Mouse (Mus musculus) heart, embryonic 16.5 days (tissue): ENCODE measurements around the gene Tnpo3. TPM values are rescaled to one million over a fixed set of nuclear protein-coding genes. Genes with fewer than 3 reads are reported as not detected.

Experiments used
- ATAC-seq: fragments of 200-750 bp; cut with Nextera tagmentation; replicated peaks from 2 replicates; pipeline ENCODE4 v1.8.0; 2017; ENCODE audit warnings: moderate number of reproducible peaks; ENCODE audit not compliant: insufficient read depth, low FRiP score; ENCODE audit errors: extremely low read depth
- H3K27ac ChIP-seq: fragments of 300-500 bp; sonication (generic); 2 replicates; pipeline ENCODE4 v1.5.1; 2014; ENCODE audit warnings: mild to moderate bottlenecking, low read length, control low read depth, moderate library complexity
- H3K27me3 ChIP-seq: fragments of 300-500 bp; sonication (generic); 2 replicates; pipeline ENCODE4 v1.6.1; 2014; ENCODE audit warnings: low read length, mixed read lengths; ENCODE audit not compliant: control insufficient read depth, insufficient read depth
- H3K36me3 ChIP-seq: fragments of 300-500 bp; sonication (generic); 2 replicates; pipeline ENCODE4 v1.6.1; 2014; ENCODE audit not compliant: control insufficient read depth, insufficient read depth
- H3K4me1 ChIP-seq: fragments of 300-500 bp; sonication (generic); 2 replicates; pipeline ENCODE4 v1.6.1; 2014; ENCODE audit warnings: low read length, mixed read lengths; ENCODE audit not compliant: control insufficient read depth, insufficient read depth
- H3K4me2 ChIP-seq: fragments of 300-500 bp; sonication (generic); 2 replicates; pipeline ENCODE4 v1.6.1; 2014; ENCODE audit warnings: low read depth, mild to moderate bottlenecking, control low read depth, low read length
- H3K4me3 ChIP-seq: fragments of 300-500 bp; sonication (generic); 2 replicates; pipeline ENCODE4 v1.5.1; 2014; ENCODE audit warnings: mild to moderate bottlenecking, control low read depth, low read length
- H3K9ac ChIP-seq: fragments of 300-500 bp; sonication (generic); 2 replicates; pipeline ENCODE4 v1.6.1; 2014; ENCODE audit warnings: low read length, control low read depth
- H3K9me3 ChIP-seq: fragments of 300-500 bp; sonication (generic); replicated peaks from 2 replicates; pipeline ENCODE4 v1.6.1; 2016; ENCODE audit warnings: low read length; ENCODE audit not compliant: control insufficient read depth
- WGBS: fragments of 180-500 bp; shearing (Covaris S2); extraction: QIAGEN DNeasy Blood & Tissue Kit; methylation state at CpG from one replicate; pipeline ENCODE4 v1.1.7; 2014; 5-methylcytosine and 5-hydroxymethylcytosine counted together
- polyA plus RNA-seq: library from polyadenylated mRNA; unstranded; fragments of >200 nt; fragmentation: Nextera tagmentation; extraction: Ambion mirVana; gene quantifications from 2 replicates; pipeline ENCODE4 v1.2.1, GENCODE M21; 2015

The Tnpo3 gene
- polyA plus RNA-seq, 1 experiment from 2014 or later = 63.5 TPM

GRCm38 (mm10) chr6:29557112-29557511, 52.6 kb downstream of the Tnpo3 start:
- no peak overlapping the region for H3K4me3 ChIP-seq
- no peaks in the 10 kb centered on the region for H3K27me3 ChIP-seq
- no peaks in the 10 kb centered on the region for H3K4me1 ChIP-seq
- no peaks in the 10 kb centered on the region for H3K9me3 ChIP-seq
- 93% methylated on average over 2 of the region's 2 CpGs for WGBS
- no peak overlapping the region for H3K27ac ChIP-seq
- H3K36me3 ChIP-seq = peaks cover 44% of the 10 kb centered on the region
- H3K9ac ChIP-seq = no peak overlapping the region
- H3K4me2 ChIP-seq = no peak overlapping the region
- no peak for ATAC-seq

GRCm38 (mm10) chr6:29552526-29552925, 57.2 kb downstream of the Tnpo3 start:
- Histone ChIP-seq H3K4me2 (no peak overlapping the region), H3K4me1 (no peaks in the 10 kb centered on the region), H3K27ac (no peak overlapping the region), H3K9me3 (no peaks in the 10 kb centered on the region), H3K36me3 (peaks cover 44% of the 10 kb centered on the region), H3K27me3 (no peaks in the 10 kb centered on the region), H3K9ac (no peak overlapping the region), H3K4me3 (no peak overlapping the region)
- WGBS = 86% methylated on average over 2 of the region's 2 CpGs
- ATAC-seq = no peak

- no peak for ATAC-seq
- H3K9me3 ChIP-seq = peaks cover 3% of the 10 kb centered on the region; the same call in 1 of the 2 replicates
- H3K36me3 ChIP-seq = peaks cover 55% of the 10 kb centered on the region
- no peaks in the 10 kb centered on the region for H3K27me3 ChIP-seq
- WGBS = 83% methylated on average over 1 of the region's 1 CpGs
- H3K27ac ChIP-seq = no peak overlapping the region
- no peaks in the 10 kb centered on the region for H3K4me1 ChIP-seq
- no peak overlapping the region for H3K4me2 ChIP-seq
- H3K4me3 ChIP-seq = no peak overlapping the region
- no peak overlapping the region for H3K9ac ChIP-seq
Measured at GRCm38 (mm10) chr6:29548086-29548485, 61.6 kb downstream of the Tnpo3 start.

DNA sequence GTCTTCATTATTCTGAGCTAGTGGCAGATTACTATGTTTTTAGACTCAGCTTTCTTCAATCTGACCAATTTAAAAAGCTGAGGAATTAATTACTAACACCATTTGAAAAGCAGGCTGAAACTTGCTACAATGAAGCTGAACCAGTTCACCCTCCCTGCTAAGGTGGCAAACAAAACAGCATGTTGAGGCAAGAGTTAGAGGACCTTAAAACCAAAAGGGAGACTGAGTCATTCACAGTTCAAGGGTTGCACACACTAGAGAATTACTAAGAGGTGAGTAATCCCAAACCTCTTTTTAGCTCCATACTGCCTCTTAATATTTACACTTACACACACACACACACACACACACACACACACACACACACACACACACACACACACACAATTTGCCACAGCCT, 62.1 kb downstream of the Tnpo3 start:
- H3K4me3 ChIP-seq = no peak overlapping the region
- no peaks in the 10 kb centered on the region for H3K27me3 ChIP-seq
- no peak overlapping the region for H3K9ac ChIP-seq
- H3K9me3 ChIP-seq = peaks cover 3% of the 10 kb centered on the region; the same call in 1 of the 2 replicates
- no peak overlapping the region for H3K27ac ChIP-seq
- ATAC-seq = no peak
- peaks cover 60% of the 10 kb centered on the region for H3K36me3 ChIP-seq
- no peak overlapping the region for H3K4me2 ChIP-seq
- no peaks in the 10 kb centered on the region for H3K4me1 ChIP-seq

GRCm38 (mm10) chr6:29545611-29546010, 64.1 kb downstream of the Tnpo3 start:
- ATAC-seq = no peak
- WGBS = 91% methylated on average over 2 of the region's 2 CpGs
- no peaks in the 10 kb centered on the region for H3K27me3 ChIP-seq
- H3K9ac ChIP-seq = no peak overlapping the region
- no peak overlapping the region for H3K4me3 ChIP-seq
- H3K4me1 ChIP-seq = no peaks in the 10 kb centered on the region
- H3K9me3 ChIP-seq = peaks cover 3% of the 10 kb centered on the region; the same call in 1 of the 2 replicates
- no peak overlapping the region for H3K27ac ChIP-seq
- peaks cover 48% of the 10 kb centered on the region for H3K36me3 ChIP-seq
- H3K4me2 ChIP-seq = no peak overlapping the region

GRCm38 (mm10) chr6:29540956-29541355, 68.7 kb downstream of the Tnpo3 start:
- Histone ChIP-seq H3K9me3 (peaks cover 3% of the 10 kb centered on the region; the same call in 1 of the 2 replicates), H3K4me2 (no peak overlapping the region), H3K27ac (no peak overlapping the region), H3K9ac (no peak overlapping the region), H3K27me3 (no peaks in the 10 kb centered on the region), H3K36me3 (peaks cover 40% of the 10 kb centered on the region), H3K4me3 (no peak overlapping the region), H3K4me1 (0 out of 2 replicates have a peak, but pooled peaks cover under 1% of the 10 kb centered on the region)
- ATAC-seq = no peak
- WGBS = 94% methylated on average over 1 of the region's 1 CpGs

- no peak overlapping the region for H3K9ac ChIP-seq
- H3K4me3 ChIP-seq = no peak overlapping the region
- peaks cover 7% of the 10 kb centered on the region; the same call in 1 of the 2 replicates for H3K4me1 ChIP-seq
- H3K4me2 ChIP-seq = no peak overlapping the region
- WGBS = 87% methylated on average over 6 of the region's 6 CpGs
- peaks cover 33% of the 10 kb centered on the region for H3K36me3 ChIP-seq
- no peak overlapping the region for H3K27ac ChIP-seq
- ATAC-seq = no peak
- H3K9me3 ChIP-seq = peaks cover 3% of the 10 kb centered on the region; the same call in 1 of the 2 replicates
- no peaks in the 10 kb centered on the region for H3K27me3 ChIP-seq
Measured at GRCm38 (mm10) chr6:29540223-29540622, 69.5 kb downstream of the Tnpo3 start.

DNA sequence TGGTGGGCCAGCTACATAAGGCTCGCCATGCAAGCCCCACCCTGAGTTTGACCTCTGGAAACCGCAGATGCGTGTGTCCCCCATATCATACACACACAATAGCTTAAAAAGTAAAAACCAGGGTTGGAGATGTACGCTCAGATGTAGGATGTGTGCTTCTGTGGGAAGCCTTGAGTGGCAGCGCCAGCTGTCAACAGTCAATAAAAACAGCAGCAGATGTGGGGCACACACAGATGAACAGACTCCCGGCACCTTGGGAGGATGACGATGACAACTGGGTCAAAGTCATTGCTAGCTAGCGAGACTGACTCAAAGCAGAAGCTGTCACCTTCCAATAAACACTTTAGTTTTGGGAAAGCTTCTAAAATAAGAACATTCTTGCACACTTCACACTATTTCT, 70.2 kb downstream of the Tnpo3 start:
- no peak for ATAC-seq
- no peak overlapping the region for H3K4me2 ChIP-seq
- 75% methylated on average over 8 of the region's 8 CpGs for WGBS
- no peak overlapping the region for H3K4me3 ChIP-seq
- no peaks in the 10 kb centered on the region for H3K9me3 ChIP-seq
- no peaks in the 10 kb centered on the region for H3K27me3 ChIP-seq
- peaks cover 27% of the 10 kb centered on the region for H3K36me3 ChIP-seq
- no peak overlapping the region for H3K27ac ChIP-seq
- no peak overlapping the region for H3K9ac ChIP-seq
- peaks cover 9% of the 10 kb centered on the region; the same call in 1 of the 2 replicates for H3K4me1 ChIP-seq

DNA sequence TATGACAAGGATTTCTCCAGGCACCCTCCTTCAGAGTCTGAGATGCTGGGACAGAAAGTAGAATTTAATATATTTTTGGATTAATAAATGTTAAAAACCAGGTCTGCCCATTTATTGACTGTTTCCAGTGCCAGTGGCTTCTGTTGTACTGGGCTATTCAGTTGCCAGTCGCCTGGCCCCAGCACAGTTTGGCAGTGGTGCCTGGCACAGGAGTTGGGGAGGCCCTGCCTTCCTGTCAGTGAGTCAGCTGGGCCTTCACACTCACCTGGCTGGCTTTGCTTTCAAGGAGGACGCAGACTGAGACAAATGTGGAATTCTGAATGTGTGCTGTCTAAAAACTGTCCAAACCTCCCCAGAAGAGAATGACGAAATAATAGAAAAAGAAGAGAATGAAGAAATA, 72.5 kb downstream of the Tnpo3 start:
- Histone ChIP-seq H3K36me3 (peaks cover 9% of the 10 kb centered on the region), H3K9me3 (no peaks in the 10 kb centered on the region), H3K27ac (no peak overlapping the region), H3K4me2 (no peak overlapping the region), H3K4me3 (no peak overlapping the region), H3K9ac (no peak overlapping the region), H3K27me3 (no peaks in the 10 kb centered on the region), H3K4me1 (peaks cover 9% of the 10 kb centered on the region; the same call in 1 of the 2 replicates)
- WGBS = 83% methylated on average over 3 of the region's 3 CpGs
- no peak for ATAC-seq
